Mouse (Mus musculus) lung, embryonic 14.5 days (tissue): ENCODE measurements around the gene Synpr. TPM values are rescaled to one million over a fixed set of nuclear protein-coding genes. Genes with fewer than 3 reads are reported as not detected.
"Not testable (repeated sequence)": the region's sequence is repeated elsewhere in the genome, so short reads cannot be mapped to it uniquely, and the experiment has no call there.

Experiments used
- ATAC-seq: fragments of 200-750 bp; cut with Nextera tagmentation; 2 replicates; pipeline ENCODE4 v1.8.0; 2017; ENCODE audit warnings: mild to moderate bottlenecking, moderate TSS enrichment, moderate library complexity; ENCODE audit not compliant: insufficient read depth
- DNase-seq: peaks from one replicate; pipeline ENCODE4 v3.0.0-alpha.2; 2015
- H3K27ac ChIP-seq: fragments of 300-500 bp; sonication (generic); 2 replicates; pipeline ENCODE4 v1.5.1; 2014; ENCODE audit warnings: low read depth, mild to moderate bottlenecking, moderate library complexity
- H3K27me3 ChIP-seq: fragments of 300-500 bp; sonication (generic); 2 replicates; pipeline ENCODE4 v1.6.1; 2014; ENCODE audit warnings: low read length, control low read depth; ENCODE audit not compliant: insufficient read depth
- H3K36me3 ChIP-seq: fragments of 300-500 bp; sonication (generic); 2 replicates; pipeline ENCODE4 v1.6.1; 2014; ENCODE audit warnings: control low read depth; ENCODE audit not compliant: insufficient read depth
- H3K4me1 ChIP-seq: fragments of 300-500 bp; sonication (generic); 2 replicates; pipeline ENCODE4 v1.6.1; 2014; ENCODE audit warnings: antibody characterized with exemption, control low read depth; ENCODE audit not compliant: insufficient read depth
- H3K4me2 ChIP-seq: fragments of 300-500 bp; sonication (generic); 2 replicates; pipeline ENCODE4 v1.6.1; 2014; ENCODE audit warnings: mild to moderate bottlenecking
- H3K4me3 ChIP-seq: fragments of 300-500 bp; sonication (generic); 2 replicates; pipeline ENCODE4 v1.5.1; 2014; ENCODE audit warnings: low read depth, low read length
- H3K9ac ChIP-seq: fragments of 300-500 bp; sonication (generic); 2 replicates; pipeline ENCODE4 v1.6.1; 2014
- H3K9me3 ChIP-seq: fragments of 300-500 bp; sonication (generic); 2 replicates; pipeline ENCODE4 v1.6.1; 2016; ENCODE audit warnings: low read depth, low read length, control low read depth
- CTCF ChIP-seq: IDR thresholded peaks from 2 replicates; pipeline ENCODE4 v1.5.1; 2016; ENCODE audit warnings: antibody characterized with exemption, low read depth
- WGBS: fragments of 180-500 bp; shearing (Covaris S2); extraction: QIAGEN DNeasy Blood & Tissue Kit; methylation state at CpG from one replicate; pipeline ENCODE4 v1.1.7; 2014; 5-methylcytosine and 5-hydroxymethylcytosine counted together
- polyA plus RNA-seq: library from polyadenylated mRNA; unstranded; fragments of >200 nt; fragmentation: Nextera tagmentation; extraction: Ambion mirVana; gene quantifications from 2 replicates; pipeline ENCODE4 v1.2.1, GENCODE M21; 2014

Synpr gene
- 1.5 and 2.8 TPM in 2 replicates for polyA plus RNA-seq

DNA sequence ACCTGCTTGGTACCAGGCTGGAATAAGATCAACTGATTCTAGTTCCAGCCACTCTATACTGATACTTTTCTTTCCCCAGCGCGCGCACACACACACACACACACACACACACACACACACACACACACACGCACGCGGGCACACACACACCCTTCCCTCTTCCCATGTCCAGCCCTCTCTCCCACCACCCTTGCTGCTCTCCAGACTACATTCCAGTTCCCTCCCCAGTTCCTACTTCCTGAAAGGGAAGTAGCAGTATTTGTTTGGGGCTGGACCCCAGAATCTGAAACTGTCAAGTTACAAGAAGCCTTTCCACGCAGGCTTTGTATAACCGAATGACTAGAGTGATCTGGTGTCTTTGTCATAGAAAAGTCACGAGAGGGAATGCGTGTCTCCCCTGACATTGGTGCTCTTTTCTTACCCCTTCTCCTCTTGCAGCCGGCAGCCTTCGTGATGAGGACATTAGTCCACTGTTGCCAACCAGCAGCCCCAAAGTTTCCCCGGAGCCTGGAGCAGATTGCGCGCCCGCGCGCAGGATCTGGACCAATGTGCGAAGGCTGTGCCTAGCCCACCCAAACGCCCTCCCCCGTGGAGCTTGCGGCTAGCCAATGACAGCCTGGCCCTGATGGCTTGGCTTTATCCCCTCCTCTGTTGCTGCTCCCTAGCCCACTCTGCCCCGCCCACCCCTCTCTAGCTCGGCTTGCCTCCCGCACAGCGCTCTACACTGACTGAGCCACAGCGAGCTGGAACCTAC, at the start of gene Synpr:
TSS of gene Synpr (plus strand) at position 690 of the 754 bp plus-strand sequence.
- 6% methylated on average over 27 of the region's 27 CpGs for WGBS
- peak; percentile 91 for DNase-seq
- Histone ChIP-seq H3K9me3 (no peaks in the 10 kb centered on the region), H3K9ac (peak within 1 kb of the TSS; percentile 23), H3K36me3 (no peaks in the 10 kb centered on the region), H3K27me3 (no peaks in the 10 kb centered on the region), H3K27ac (no peak within 1 kb of the TSS), H3K4me2 (peak within 1 kb of the TSS; percentile 71), H3K4me1 (no peaks in the 10 kb centered on the region), H3K4me3 (peak within 1 kb of the TSS; percentile 33)
- peak; percentile 100 for ATAC-seq
- no peak for TF ChIP-seq CTCF

DNA sequence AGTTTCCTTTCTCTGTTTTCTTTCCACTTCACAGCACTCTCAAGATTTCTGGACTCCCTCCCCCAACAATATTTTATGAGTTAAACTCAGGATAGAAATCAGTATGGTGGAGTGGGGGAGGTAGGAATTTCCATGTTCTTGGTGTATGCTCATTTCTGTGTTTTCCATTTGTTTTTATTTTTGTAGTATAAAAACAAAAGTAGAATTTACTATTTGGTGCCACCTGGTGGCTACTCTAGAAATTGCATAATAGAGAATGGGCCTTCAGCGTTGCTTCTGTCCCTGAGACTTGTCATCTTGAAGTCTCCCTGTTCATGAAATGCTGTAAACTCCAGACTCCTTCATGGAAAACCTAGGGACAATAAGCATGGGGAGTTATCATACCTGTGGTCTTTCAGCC, 47.7 kb upstream of the Synpr start:
- DNase-seq (peak; percentile 78), ATAC-seq (no peak)
- TF ChIP-seq CTCF = peak; percentile 54
- Histone ChIP-seq H3K27ac (no peak overlapping the region), H3K9me3 (no peaks in the 10 kb centered on the region), H3K4me1 (no peaks in the 10 kb centered on the region), H3K9ac (no peak overlapping the region), H3K4me3 (no peak overlapping the region), H3K4me2 (no peak overlapping the region), H3K27me3 (no peaks in the 10 kb centered on the region), H3K36me3 (no peaks in the 10 kb centered on the region)
- 8% methylated on average over 1 of the region's 1 CpGs for WGBS

DNA sequence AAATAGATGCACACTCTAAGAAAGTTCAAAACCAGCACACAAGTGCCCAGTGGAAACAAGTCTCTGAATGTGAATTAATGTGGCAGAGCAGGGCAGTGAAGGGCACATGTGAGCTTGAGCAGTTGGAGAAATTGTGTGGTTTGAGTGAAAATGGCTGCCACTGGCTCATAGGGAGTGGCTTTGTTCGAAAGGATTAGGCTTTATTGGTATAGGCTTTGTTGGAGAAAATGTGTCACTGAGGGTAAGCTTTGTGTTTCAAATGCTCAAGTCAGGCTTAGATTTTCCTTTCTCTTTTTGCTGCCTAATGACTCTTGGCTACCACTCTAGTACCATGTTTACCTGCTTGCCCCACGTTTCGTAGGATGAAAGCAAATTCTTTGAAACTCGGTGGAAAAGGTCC, 37.1 kb upstream of the Synpr start:
- no peak overlapping the region for H3K27ac ChIP-seq
- ATAC-seq (no peak), DNase-seq (no peak)
- H3K4me2 ChIP-seq = no peak overlapping the region
- no peak overlapping the region for H3K4me3 ChIP-seq
- H3K9ac ChIP-seq = no peak overlapping the region
- no peak for TF ChIP-seq CTCF
- H3K27me3 ChIP-seq = no peaks in the 10 kb centered on the region
- no peaks in the 10 kb centered on the region for H3K9me3 ChIP-seq
- 59% methylated on average over 4 of the region's 4 CpGs for WGBS
- H3K4me1 ChIP-seq = no peaks in the 10 kb centered on the region
- no peaks in the 10 kb centered on the region for H3K36me3 ChIP-seq

- Histone ChIP-seq H3K4me2 (no peak overlapping the region), H3K4me1 (no peaks in the 10 kb centered on the region), H3K36me3 (no peaks in the 10 kb centered on the region), H3K9ac (no peak overlapping the region), H3K27ac (no peak overlapping the region), H3K4me3 (no peak overlapping the region), H3K9me3 (no peaks in the 10 kb centered on the region), H3K27me3 (no peaks in the 10 kb centered on the region)
- DNase-seq = no peak
- TF ChIP-seq CTCF = no peak
- ATAC-seq = no peak
These were observed 35.2 kb upstream of the Synpr start for GRCm38 (mm10) chr14:13249361-13249760.

- no peaks in the 10 kb centered on the region for H3K27me3 ChIP-seq
- no peak overlapping the region for H3K4me3 ChIP-seq
- no peak for ATAC-seq
- no peaks in the 10 kb centered on the region for H3K4me1 ChIP-seq
- no peak for TF ChIP-seq CTCF
- no peaks in the 10 kb centered on the region for H3K36me3 ChIP-seq
- no peaks in the 10 kb centered on the region for H3K9me3 ChIP-seq
- DNase-seq = no peak
- WGBS = 76% methylated on average over 1 of the region's 1 CpGs
- no peak overlapping the region for H3K9ac ChIP-seq
- H3K27ac ChIP-seq = no peak overlapping the region
- no peak overlapping the region for H3K4me2 ChIP-seq
These were observed 32.0 kb upstream of the Synpr start for GRCm38 (mm10) chr14:13252594-13252993.

GRCm38 (mm10) chr14:13254741-13255140, 29.8 kb upstream of the Synpr start:
- DNase-seq, H3K4me1 ChIP-seq, H3K4me3 ChIP-seq, ATAC-seq, H3K27ac ChIP-seq, H3K9me3 ChIP-seq, H3K36me3 ChIP-seq, H3K27me3 ChIP-seq, H3K4me2 ChIP-seq, H3K9ac ChIP-seq: not testable (repeated sequence)
- 83% methylated on average over 2 of the region's 2 CpGs for WGBS

DNA sequence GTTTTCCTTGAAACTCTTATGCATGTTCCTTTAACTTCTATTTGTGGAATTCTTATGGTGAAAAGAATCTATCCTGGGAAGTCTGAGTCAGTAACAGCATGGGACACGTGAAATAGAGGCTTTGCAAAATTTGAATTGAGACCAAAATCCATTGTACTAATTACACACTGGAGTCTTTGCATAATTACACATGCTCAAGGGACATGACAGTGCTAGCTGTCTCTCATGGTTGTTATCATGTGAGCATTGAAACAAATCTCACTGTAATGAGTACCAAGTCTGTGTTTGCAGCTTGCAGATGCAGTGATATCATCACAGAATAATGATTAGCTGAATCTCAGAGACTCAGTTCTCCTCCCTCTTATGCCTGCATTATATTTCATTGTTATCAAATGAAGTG, 22.2 kb upstream of the Synpr start:
- Histone ChIP-seq H3K4me2 (no peak overlapping the region), H3K9me3 (no peaks in the 10 kb centered on the region), H3K36me3 (no peaks in the 10 kb centered on the region), H3K27me3 (no peaks in the 10 kb centered on the region), H3K9ac (no peak overlapping the region), H3K4me1 (no peaks in the 10 kb centered on the region), H3K27ac (no peak overlapping the region), H3K4me3 (no peak overlapping the region)
- no peak for DNase-seq
- ATAC-seq = no peak
- no peak for TF ChIP-seq CTCF
- WGBS = 34% methylated on average over 1 of the region's 1 CpGs
